Mouse (Mus musculus) intestine, embryonic 14.5 days (tissue): ENCODE results near the gene Ptafr. TPM values are rescaled to one million over a fixed set of nuclear protein-coding genes. Genes with fewer than 3 reads are reported as not detected.

Experiments
- polyA plus RNA-seq: library from polyadenylated mRNA; unstranded; fragments of >200 nt; fragmentation: Nextera tagmentation; extraction: Ambion mirVana; gene quantifications from 2 replicates; pipeline ENCODE4 v1.2.1, GENCODE M21; 2014

Ptafr gene
- polyA plus RNA-seq, 1 experiment from 2014 or later, result 0.57 TPM

Other genes starting within 250 kb of the Ptafr start
- gene Trnau1ap, start 234.5 kb upstream of the Ptafr start, polyA plus RNA-seq, result 72.8 and 75.4 TPM in 2 replicates
- 65.7 and 66.6 TPM in 2 replicates for gene Rcc1, start 210.5 kb upstream of the Ptafr start, polyA plus RNA-seq
- gene Phactr4, start 141.6 kb upstream of the Ptafr start, polyA plus RNA-seq, result 21.5 and 22.4 TPM in 2 replicates
- gene Med18, start 100.1 kb upstream of the Ptafr start, polyA plus RNA-seq, result 11.4 and 16.2 TPM in 2 replicates
- gene Sesn2, start 53.6 kb upstream of the Ptafr start, polyA plus RNA-seq, result 6.9 and 7.3 TPM in 2 replicates
- 1,370 and 1,434 TPM in 2 replicates for gene Atpif1, start 30.4 kb upstream of the Ptafr start, polyA plus RNA-seq
- 174 and 189 TPM in 2 replicates for gene Dnajc8, start 28.5 kb upstream of the Ptafr start, polyA plus RNA-seq
- gene Eya3, start 74.9 kb downstream of the Ptafr start, polyA plus RNA-seq, result 27.0 and 28.1 TPM in 2 replicates
- 4.0 and 7.8 TPM in 2 replicates for gene Xkr8, start 168.5 kb downstream of the Ptafr start, polyA plus RNA-seq
- 7.4 and 7.8 TPM in 2 replicates for gene Smpdl3b, start 193.2 kb downstream of the Ptafr start, polyA plus RNA-seq
- 108 and 115 TPM in 2 replicates for gene Rpa2, start 204.3 kb downstream of the Ptafr start, polyA plus RNA-seq
- gene Themis2, start 232.3 kb downstream of the Ptafr start, polyA plus RNA-seq, result 2.0 TPM in 2 replicates